Mouse (Mus musculus) lung, postnatal 0 days (tissue): Measurements from ENCODE around the gene Unc5c.

ENCODE experiments used
- CTCF ChIP-seq: IDR thresholded peaks from 2 replicates; pipeline ENCODE4 v1.5.1; 2016; ENCODE audit warnings: antibody characterized with exemption, mild to moderate bottlenecking
- EP300 ChIP-seq: IDR thresholded peaks from 2 replicates; pipeline ENCODE4 v1.6.1; 2016; ENCODE audit warnings: antibody characterized with exemption, mild to moderate bottlenecking, control low read depth

DNA sequence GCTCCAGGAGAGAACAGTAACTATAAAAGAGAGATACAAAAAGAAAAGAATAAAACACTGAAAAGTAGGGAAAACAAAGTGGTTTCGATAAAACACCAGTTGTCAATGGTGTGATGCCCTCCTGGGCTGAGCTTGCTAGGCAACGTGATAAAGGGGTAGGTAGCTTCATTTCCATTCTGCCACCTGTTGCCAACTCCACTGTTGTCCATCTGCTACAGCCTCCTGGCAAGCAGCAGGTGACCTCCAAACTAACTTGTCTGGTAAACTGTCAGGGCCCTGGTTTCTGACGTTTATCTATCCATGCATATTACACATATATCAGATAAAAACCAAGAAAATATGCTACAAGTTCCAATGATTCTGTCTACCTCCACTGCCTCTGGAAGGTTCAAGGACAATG, 344.6 kb downstream of the Unc5c start:
- TF ChIP-seq EP300 (no peak), CTCF (no peak)
